Mouse (Mus musculus): ENCODE results near the gene Cx3cl1. TPM values are rescaled to one million over a fixed set of nuclear protein-coding genes. Genes with fewer than 3 reads are reported as not detected.

The Cx3cl1 gene
- polyA plus RNA-seq, 1 experiment from 2014 or later: 38.7 TPM

DNA sequence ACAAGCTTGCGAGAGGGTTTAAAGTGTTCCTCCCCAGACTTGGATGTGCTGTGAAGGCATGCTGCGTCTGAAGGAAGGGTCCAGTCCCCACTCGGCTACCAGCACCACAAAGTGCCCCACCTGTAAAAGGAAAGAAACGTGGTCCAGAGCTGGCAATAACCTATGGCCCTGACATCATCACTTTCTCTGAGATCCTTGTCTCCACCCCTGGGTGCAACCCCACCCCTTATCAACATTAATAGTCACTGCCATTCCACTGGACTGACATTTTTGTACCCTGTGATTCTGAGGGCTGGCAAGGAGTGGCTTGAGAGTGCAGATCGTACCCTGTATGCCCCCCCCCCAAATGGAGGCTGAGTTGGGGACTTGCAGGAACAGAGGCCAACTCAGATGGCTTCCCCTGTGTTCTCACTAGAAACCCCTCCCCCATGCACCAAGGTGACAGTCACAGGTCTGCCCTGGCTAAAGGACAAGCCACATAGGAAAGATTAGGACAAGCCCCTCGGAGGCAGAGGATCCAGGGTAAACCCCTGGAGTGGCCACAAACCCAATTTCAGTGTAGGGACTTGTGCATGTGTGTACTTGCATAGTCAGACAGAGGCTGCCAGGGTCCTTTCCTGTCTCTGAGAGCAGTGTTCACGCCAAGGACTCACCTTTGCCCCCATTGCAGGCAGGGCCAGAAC is 9.5 kb downstream of the Cx3cl1 start:
- ChIA-PET POLR2A (interaction anchor here (1.0 kb wide), 2 partner anchors 9 to 10 kb away, joined by 3 read pairs; partner anchors contain the start of gene Cx3cl1), CTCF (interaction anchor here (1.4 kb wide), 1 partner anchor 9 kb away, joined by 3 read pairs; no protein-coding TSS in a partner anchor)
- no peak for ATAC-seq
- no peak for TF ChIP-seq CTCF (IDR thresholded peaks at IDR 0.05)
- in situ Hi-C loops (cut with MboI; ENCODE audit: low pct_unique_long_range_greater_than_20kb): loop anchor here (10.0 kb wide), 1 partner anchor 76 kb away; no protein-coding TSS in a partner anchor
- DNase-seq (ENCODE audit: low read depth, low spot score): no peak
- no peaks in the 10 kb centered on the region for H3K27me3 ChIP-seq

DNA sequence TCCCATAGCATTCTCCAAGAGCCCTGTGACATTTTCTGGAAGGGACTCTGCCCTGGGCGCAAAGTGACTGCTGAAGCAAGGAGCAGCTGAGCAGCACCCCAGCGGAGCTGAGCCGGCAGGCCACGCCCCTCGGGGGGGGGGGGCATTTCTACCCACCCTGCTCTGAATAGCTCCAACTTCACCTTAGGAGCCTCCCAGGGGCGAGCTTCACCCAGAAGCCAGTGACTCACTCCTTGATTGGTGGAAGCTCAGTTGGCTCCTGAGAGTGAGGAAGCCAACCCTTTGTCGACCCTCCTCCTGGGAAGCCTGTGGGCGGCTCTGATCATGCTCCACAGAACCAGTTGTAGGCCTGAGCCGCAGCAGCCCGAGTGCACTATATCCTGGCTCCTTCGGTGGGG is 10.0 kb downstream of the Cx3cl1 start:
- in situ Hi-C loops (cut with MboI; ENCODE audit: low pct_unique_long_range_greater_than_20kb): loop anchor here (10.0 kb wide), 1 partner anchor 77 kb away; no protein-coding TSS in a partner anchor
- POLR2A ChIA-PET: interaction anchor here (1.0 kb wide), 2 partner anchors 9 to 11 kb away, joined by 3 read pairs; partner anchors contain the start of gene Cx3cl1
- ATAC-seq (peak; percentile 37), DNase-seq (ENCODE audit: low read depth, low spot score) (no peak)
- TF ChIP-seq CTCF (IDR thresholded peaks at IDR 0.05): no peak
- H3K27me3 ChIP-seq: no peaks in the 10 kb centered on the region
- CTCF ChIA-PET: interaction anchor here (1.4 kb wide), 1 partner anchor 9 kb away, joined by 3 read pairs; no protein-coding TSS in a partner anchor

GRCm38 (mm10) chr8:94783890-94784289 is 12.1 kb downstream of the Cx3cl1 start:
- ChIA-PET CTCF (interaction anchor here (2.9 kb wide), 1 partner anchor 11 kb away, joined by 12 read pairs; the partner anchor contains the start of gene Cx3cl1), POLR2A (interaction anchor here (1.7 kb wide), 1 partner anchor 11 kb away, joined by 8 read pairs; the partner anchor contains the start of gene Cx3cl1)
- TF ChIP-seq CTCF (IDR thresholded peaks at IDR 0.05): no peak
- in situ Hi-C loops (cut with MboI; ENCODE audit: low pct_unique_long_range_greater_than_20kb): loop anchor here (10.0 kb wide), 1 partner anchor 79 kb away; no protein-coding TSS in a partner anchor
- DNase-seq (ENCODE audit: low read depth, low spot score) (no peak), ATAC-seq (no peak)
- no peaks in the 10 kb centered on the region for H3K27me3 ChIP-seq

GRCm38 (mm10) chr8:94785247-94785985 is 13.6 kb downstream of the Cx3cl1 start:
- no peak for TF ChIP-seq CTCF (IDR thresholded peaks at IDR 0.05)
- ChIA-PET CTCF (interaction anchor here (1.2 to 2.9 kb wide), 4 partner anchors 12 to 37 kb away, joined by 3 to 12 read pairs (median 6); partner anchors contain the start of gene Cx3cl1), POLR2A (interaction anchor here (1.7 kb wide), 1 partner anchor 13 kb away, joined by 8 read pairs; the partner anchor contains the start of gene Cx3cl1)
- DNase-seq (ENCODE audit: low read depth, low spot score) (peak; percentile 56), ATAC-seq (no peak)
- in situ Hi-C loops (cut with MboI; ENCODE audit: low pct_unique_long_range_greater_than_20kb): loop anchor here (10.0 kb wide), 1 partner anchor 81 kb away; no protein-coding TSS in a partner anchor
- no peaks in the 10 kb centered on the region for H3K27me3 ChIP-seq

- CTCF ChIA-PET: interaction anchor here (1.6 to 2.9 kb wide), 4 partner anchors 13 to 82 kb away, joined by 4 to 12 read pairs (median 6); partner anchors contain the start of gene Cx3cl1
- in situ Hi-C loops (cut with MboI; ENCODE audit: low pct_unique_long_range_greater_than_20kb): loop anchor here (10.0 kb wide), 1 partner anchor 81 kb away; no protein-coding TSS in a partner anchor
- DNase-seq (ENCODE audit: low read depth, low spot score) (no peak), ATAC-seq (no peak)
- no peaks in the 10 kb centered on the region for H3K27me3 ChIP-seq
- POLR2A ChIA-PET: interaction anchor here (1.1 kb wide), 1 partner anchor 15 kb away, joined by 7 read pairs; no protein-coding TSS in a partner anchor
- no peak for TF ChIP-seq CTCF (IDR thresholded peaks at IDR 0.05)
Measured at GRCm38 (mm10) chr8:94785995-94786595, 14.3 kb downstream of the Cx3cl1 start.

DNA sequence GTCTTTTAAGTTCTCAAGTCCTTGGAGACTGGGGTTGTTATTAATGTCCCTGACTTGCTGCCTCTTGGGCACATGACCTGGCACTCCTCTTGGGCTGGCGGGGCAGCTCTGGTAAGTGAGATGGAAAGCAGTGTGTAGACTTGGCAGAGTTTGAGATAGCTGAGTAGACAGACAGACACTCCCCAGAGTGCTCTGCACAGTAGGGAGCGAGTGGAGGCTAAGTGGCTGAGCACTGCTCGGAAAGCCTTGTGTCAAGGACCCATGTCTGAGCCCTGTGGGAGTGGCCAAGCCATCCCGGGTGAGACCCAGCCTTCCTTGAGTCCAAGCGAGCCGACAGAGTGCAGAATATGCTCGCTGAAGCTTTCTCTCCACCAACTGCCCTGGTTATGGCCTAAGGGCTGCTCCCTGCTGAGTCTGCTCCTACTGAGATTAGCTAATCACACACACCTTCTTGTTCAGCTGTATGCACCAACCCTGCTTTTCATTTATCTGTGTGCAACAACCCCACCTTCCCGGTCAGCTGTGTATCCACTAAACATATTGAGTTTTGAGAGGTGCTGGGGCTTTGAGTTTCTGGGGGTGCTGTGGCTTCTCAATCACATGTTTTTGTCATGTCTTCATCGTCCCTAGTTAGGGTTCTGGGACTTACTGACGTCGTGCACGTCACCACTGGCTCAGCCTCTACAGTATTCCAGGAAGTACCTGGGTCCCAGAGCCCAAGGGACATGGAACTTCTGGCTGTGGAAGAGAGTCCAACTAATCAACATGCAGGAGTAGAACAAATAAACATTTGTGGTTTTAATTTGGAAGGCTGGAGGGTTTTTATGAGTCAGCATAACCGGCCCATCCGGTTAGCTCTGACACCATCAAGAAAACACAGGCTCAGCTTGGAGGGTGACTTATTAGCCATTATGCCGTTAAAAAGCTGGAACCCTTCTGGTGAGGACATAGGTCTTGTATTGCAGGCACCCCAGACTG is 16.0 kb downstream of the Cx3cl1 start:
- ChIA-PET POLR2A (interaction anchor here (0.6 to 1.1 kb wide), 5 partner anchors 17 to 83 kb away, joined by 3 to 6 read pairs (median 4); partner anchors contain the start of gene Ccl17), CTCF (interaction anchor here (0.6 to 3.1 kb wide), 10 partner anchors 13 to 84 kb away, joined by 3 to 13 read pairs (median 4); no protein-coding TSS in a partner anchor)
- H3K27me3 ChIP-seq: no peaks in the 10 kb centered on the region
- ATAC-seq (peak; percentile 55), DNase-seq (ENCODE audit: low read depth, low spot score) (peak; percentile 64)
- in situ Hi-C loops (cut with MboI; ENCODE audit: low pct_unique_long_range_greater_than_20kb): loop anchor here (10.0 kb wide), 1 partner anchor 83 kb away; no protein-coding TSS in a partner anchor
- no peak for TF ChIP-seq CTCF (IDR thresholded peaks at IDR 0.05)

- TF ChIP-seq CTCF (IDR thresholded peaks at IDR 0.05): no peak
Measured at GRCm38 (mm10) chr8:94789256-94789955, 17.6 kb downstream of the Cx3cl1 start.

GRCm38 (mm10) chr8:94794368-94794767 is 22.6 kb downstream of the Cx3cl1 start:
- TF ChIP-seq CTCF (IDR thresholded peaks at IDR 0.05): no peak
- in situ Hi-C loops (cut with MboI; ENCODE audit: low pct_unique_long_range_greater_than_20kb): no loop called here
- ChIA-PET POLR2A (no interaction called here), CTCF (interaction anchor here (1.3 to 1.6 kb wide), 2 partner anchors 13 to 15 kb away, joined by 3 read pairs; no protein-coding TSS in a partner anchor)
- no peaks in the 10 kb centered on the region for H3K27me3 ChIP-seq
- ATAC-seq (no peak), DNase-seq (ENCODE audit: low read depth, low spot score) (no peak)

More at GRCm38 (mm10) chr8:94789256-94789955, 17.6 kb downstream of the Cx3cl1 start:
- CTCF ChIA-PET: interaction anchor here (1.0 to 3.1 kb wide), 4 partner anchors 12 to 83 kb away, joined by 5 to 13 read pairs (median 6); partner anchors contain the start of gene Ccl17
- POLR2A ChIA-PET: interaction anchor here (1.2 kb wide), 1 partner anchor 18 kb away, joined by 4 read pairs; the partner anchor contains the start of gene Cx3cl1
- in situ Hi-C loops (cut with MboI; ENCODE audit: low pct_unique_long_range_greater_than_20kb): loop anchor here (10.0 kb wide), 1 partner anchor 85 kb away; no protein-coding TSS in a partner anchor
- ATAC-seq: peak; percentile 29
- no peak for DNase-seq (ENCODE audit: low read depth, low spot score)
- no peaks in the 10 kb centered on the region for H3K27me3 ChIP-seq

Data from Patski (cell line).